Mouse (Mus musculus) heart, embryonic 13.5 days (tissue): ENCODE measurements around the gene Svbp. TPM values are rescaled to one million over a fixed set of nuclear protein-coding genes. Genes with fewer than 3 reads are reported as not detected.
A peak's percentile ranks its signal among the peaks of the same experiment; 100 is the strongest.

Experiments
- ATAC-seq: fragments of 200-750 bp; cut with Nextera tagmentation; 2 replicates; pipeline ENCODE4 v1.8.0; 2017; ENCODE audit warnings: moderate TSS enrichment; ENCODE audit not compliant: insufficient number of reproducible peaks, low FRiP score, low TSS enrichment; ENCODE audit errors: extremely low read depth
- H3K27ac ChIP-seq: fragments of 300-500 bp; sonication (generic); replicated peaks from 2 replicates; pipeline ENCODE4 v1.5.1; 2015; ENCODE audit warnings: moderate library complexity, mild to moderate bottlenecking, inconsistent platforms
- H3K27me3 ChIP-seq: fragments of 300-500 bp; sonication (generic); replicated peaks from 2 replicates; pipeline ENCODE4 v1.6.1; 2015; ENCODE audit warnings: mild to moderate bottlenecking, inconsistent platforms
- H3K36me3 ChIP-seq: fragments of 300-500 bp; sonication (generic); 2 replicates; pipeline ENCODE4 v1.6.1; 2015; ENCODE audit warnings: mild to moderate bottlenecking, inconsistent platforms
- H3K4me1 ChIP-seq: fragments of 300-500 bp; sonication (generic); 2 replicates; pipeline ENCODE4 v1.6.1; 2015; ENCODE audit warnings: inconsistent platforms
- H3K4me2 ChIP-seq: fragments of 300-500 bp; sonication (generic); 2 replicates; pipeline ENCODE4 v1.6.1; 2015; ENCODE audit warnings: inconsistent platforms, mild to moderate bottlenecking, moderate library complexity
- H3K4me3 ChIP-seq: fragments of 300-500 bp; sonication (generic); 2 replicates; pipeline ENCODE4 v1.5.1; 2015; ENCODE audit warnings: moderate library complexity, mild to moderate bottlenecking, inconsistent platforms
- H3K9ac ChIP-seq: fragments of 300-500 bp; sonication (generic); 2 replicates; pipeline ENCODE4 v1.6.1; 2015; ENCODE audit warnings: inconsistent platforms, mild to moderate bottlenecking, moderate library complexity
- H3K9me3 ChIP-seq: fragments of 300-500 bp; sonication (generic); 2 replicates; pipeline ENCODE4 v1.6.1; 2016; ENCODE audit warnings: inconsistent platforms
- WGBS: fragments of 180-500 bp; shearing (Covaris S2); methylation state at CpG from one replicate; pipeline ENCODE4 v1.1.7; 2015; ENCODE audit warnings: mixed read lengths; 5-methylcytosine and 5-hydroxymethylcytosine counted together
- polyA plus RNA-seq: library from polyadenylated mRNA; unstranded; fragments of >200 nt; fragmentation: Nextera tagmentation; extraction: Ambion mirVana; gene quantifications from 2 replicates; pipeline ENCODE4 v1.2.1, GENCODE M21; 2015

Svbp gene
- 124 and 135 TPM in 2 replicates for polyA plus RNA-seq

DNA sequence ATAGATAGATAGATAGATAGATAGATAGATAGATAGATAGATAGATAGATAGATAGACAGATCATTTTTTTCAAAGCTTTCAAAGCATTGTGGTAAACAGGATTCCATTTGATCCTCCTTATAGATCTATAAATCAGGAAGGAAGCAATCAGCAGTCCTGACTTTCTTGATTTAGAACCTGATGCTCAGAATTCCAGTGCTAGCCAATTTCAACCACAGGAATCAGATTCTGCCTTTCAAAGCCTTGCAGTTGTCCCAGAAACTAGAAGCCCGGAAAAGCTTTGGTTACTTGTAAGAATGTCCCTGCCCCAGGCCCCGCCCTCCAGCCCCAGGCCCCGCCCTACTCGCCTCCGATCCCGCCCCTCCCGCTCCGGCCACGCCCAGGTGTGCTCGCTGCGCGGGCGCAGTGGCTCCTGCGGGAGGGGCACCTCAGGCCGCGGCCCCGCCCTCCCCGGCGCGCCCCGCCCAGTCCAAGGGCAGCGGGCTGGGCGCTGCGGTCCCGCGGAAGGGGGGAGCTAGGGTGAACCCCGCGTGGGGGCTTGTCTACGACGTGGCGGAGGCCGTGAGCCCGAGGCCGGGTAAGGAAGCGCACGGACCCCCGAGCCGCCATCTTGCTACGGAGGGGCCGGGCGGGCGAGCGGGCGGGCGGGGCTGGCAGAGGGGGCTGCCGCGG lies at the start of gene Svbp:
TSS of gene Svbp (plus strand) at position 398 of the 673 bp plus-strand sequence.
- Histone ChIP-seq H3K27ac (peak within 1 kb of the TSS; percentile 73), H3K9ac (peak within 1 kb of the TSS; percentile 92), H3K9me3 (no peaks in the 10 kb centered on the region), H3K4me2 (peak within 1 kb of the TSS; percentile 71), H3K36me3 (peaks cover 25% of the 10 kb centered on the region), H3K27me3 (no peaks in the 10 kb centered on the region), H3K4me3 (peak within 1 kb of the TSS; percentile 81), H3K4me1 (peaks cover 32% of the 10 kb centered on the region)
- under 1% methylated on average over 41 of the region's 47 CpGs for WGBS
- ATAC-seq: peak; percentile 97

DNA sequence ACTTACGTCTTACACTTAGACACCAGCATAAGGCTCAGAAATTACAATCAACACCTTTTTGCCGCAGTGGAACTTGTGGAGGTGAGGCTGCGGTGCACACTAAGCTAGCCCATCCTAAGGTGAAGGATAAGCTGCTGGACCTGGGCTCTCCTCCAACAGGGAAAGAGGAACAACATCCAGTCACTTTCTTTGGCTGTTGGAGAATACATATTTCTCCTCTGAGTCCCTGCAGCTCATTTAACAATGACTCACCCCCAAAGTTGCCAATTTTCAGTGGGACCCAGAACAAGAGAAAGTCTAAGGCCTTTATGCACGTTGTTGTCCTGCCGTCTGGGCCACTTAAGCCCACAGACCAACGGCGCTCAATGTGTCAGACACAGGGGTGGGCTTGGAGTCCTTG lies 48.3 kb upstream of the Svbp start:
- WGBS: 81% methylated on average over 7 of the region's 7 CpGs
- ATAC-seq: no peak
- peaks cover 25% of the 10 kb centered on the region for H3K27me3 ChIP-seq

DNA sequence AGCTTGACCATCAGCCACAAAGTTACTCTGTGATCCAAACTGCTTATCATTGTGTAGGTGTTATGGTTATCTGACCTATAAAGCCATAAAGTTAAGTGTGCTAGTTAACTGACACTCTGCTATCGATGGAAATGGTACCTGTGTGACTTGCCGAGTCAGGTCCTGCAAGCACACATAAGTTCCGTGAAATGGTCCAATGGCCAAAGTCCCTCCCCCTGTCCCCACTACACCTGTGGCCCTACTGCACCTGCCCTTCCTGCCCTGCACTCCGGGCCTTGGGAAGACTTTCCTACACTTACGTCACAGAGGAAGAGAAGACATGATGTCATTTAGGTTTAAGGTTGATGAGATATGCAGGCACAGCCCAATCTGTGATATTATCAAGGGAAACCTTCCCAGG lies 47.8 kb upstream of the Svbp start:
- no peak overlapping the region for H3K4me3 ChIP-seq
- no peak for ATAC-seq
- 84% methylated on average over 5 of the region's 5 CpGs for WGBS
- no peak overlapping the region for H3K27ac ChIP-seq
- H3K4me2 ChIP-seq: no peak overlapping the region
- no peaks in the 10 kb centered on the region for H3K9me3 ChIP-seq
- peaks cover 10% of the 10 kb centered on the region for H3K4me1 ChIP-seq
- peaks cover 25% of the 10 kb centered on the region for H3K27me3 ChIP-seq
- no peaks in the 10 kb centered on the region for H3K36me3 ChIP-seq
- no peak overlapping the region for H3K9ac ChIP-seq

More for the DNA sequence above, 48.3 kb upstream of the Svbp start:
- no peak overlapping the region for H3K9ac ChIP-seq
- H3K4me3 ChIP-seq: no peak overlapping the region
- peaks cover 10% of the 10 kb centered on the region for H3K4me1 ChIP-seq
- H3K36me3 ChIP-seq: no peaks in the 10 kb centered on the region
- no peak overlapping the region for H3K27ac ChIP-seq
- no peaks in the 10 kb centered on the region for H3K9me3 ChIP-seq
- H3K4me2 ChIP-seq: no peak overlapping the region

GRCm38 (mm10) chr4:119148741-119149140 lies 46.4 kb upstream of the Svbp start:
- WGBS: 73% methylated on average over 11 of the region's 11 CpGs
- no peaks in the 10 kb centered on the region for H3K9me3 ChIP-seq
- peaks cover 20% of the 10 kb centered on the region for H3K27me3 ChIP-seq
- H3K36me3 ChIP-seq: no peaks in the 10 kb centered on the region
- no peak overlapping the region for H3K4me2 ChIP-seq
- ATAC-seq: no peak
- H3K27ac ChIP-seq: no peak overlapping the region
- H3K4me1 ChIP-seq: peaks cover 10% of the 10 kb centered on the region
- no peak overlapping the region for H3K4me3 ChIP-seq
- H3K9ac ChIP-seq: no peak overlapping the region

GRCm38 (mm10) chr4:119157186-119157585 lies 37.9 kb upstream of the Svbp start:
- WGBS: 34% methylated on average over 2 of the region's 2 CpGs
- Histone ChIP-seq H3K36me3 (no peaks in the 10 kb centered on the region), H3K4me3 (no peak overlapping the region), H3K9ac (no peak overlapping the region), H3K9me3 (no peaks in the 10 kb centered on the region), H3K27me3 (no peaks in the 10 kb centered on the region), H3K4me1 (no peaks in the 10 kb centered on the region), H3K27ac (no peak overlapping the region), H3K4me2 (no peak overlapping the region)
- no peak for ATAC-seq

DNA sequence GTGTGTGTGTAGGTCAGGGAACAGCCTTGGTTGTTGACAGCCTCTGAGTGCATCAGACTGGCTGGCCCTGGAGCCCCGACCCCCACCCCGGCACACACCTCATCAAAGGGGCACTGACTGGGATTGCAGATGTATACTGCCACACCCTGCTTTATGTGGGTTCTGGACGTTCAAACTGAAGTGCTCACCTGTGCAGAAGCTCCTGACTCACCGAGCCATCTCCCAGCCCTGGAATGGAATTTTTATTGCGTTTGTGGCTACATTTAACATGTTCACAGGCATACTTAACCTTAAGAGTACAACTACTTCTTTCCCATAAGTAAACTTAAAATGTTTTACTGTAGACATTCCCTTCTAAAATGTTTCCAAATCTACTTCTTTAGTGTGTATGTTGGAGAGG lies 37.2 kb upstream of the Svbp start:
- no peaks in the 10 kb centered on the region for H3K27me3 ChIP-seq
- no peaks in the 10 kb centered on the region for H3K9me3 ChIP-seq
- no peak overlapping the region for H3K27ac ChIP-seq
- no peaks in the 10 kb centered on the region for H3K36me3 ChIP-seq
- H3K4me1 ChIP-seq: no peaks in the 10 kb centered on the region
- 59% methylated on average over 5 of the region's 5 CpGs for WGBS
- no peak overlapping the region for H3K4me3 ChIP-seq
- H3K4me2 ChIP-seq: no peak overlapping the region
- no peak for ATAC-seq
- H3K9ac ChIP-seq: no peak overlapping the region

- no peaks in the 10 kb centered on the region for H3K27me3 ChIP-seq
- no peak for ATAC-seq
- no peak overlapping the region for H3K9ac ChIP-seq
- no peaks in the 10 kb centered on the region for H3K9me3 ChIP-seq
- 61% methylated on average over 3 of the region's 3 CpGs for WGBS
- H3K4me3 ChIP-seq: no peak overlapping the region
- H3K4me2 ChIP-seq: no peak overlapping the region
- H3K27ac ChIP-seq: no peak overlapping the region
- H3K4me1 ChIP-seq: no peaks in the 10 kb centered on the region
- H3K36me3 ChIP-seq: no peaks in the 10 kb centered on the region
Measured at GRCm38 (mm10) chr4:119161358-119161757, 33.7 kb upstream of the Svbp start.

GRCm38 (mm10) chr4:119162990-119163389 lies 32.1 kb upstream of the Svbp start:
- Histone ChIP-seq H3K27ac (no peak overlapping the region), H3K9me3 (no peaks in the 10 kb centered on the region), H3K4me3 (no peak overlapping the region), H3K4me1 (no peaks in the 10 kb centered on the region), H3K27me3 (no peaks in the 10 kb centered on the region), H3K4me2 (no peak overlapping the region), H3K36me3 (0 out of 2 replicates have a peak, but pooled peaks cover 2% of the 10 kb centered on the region), H3K9ac (no peak overlapping the region)
- ATAC-seq: no peak
- 70% methylated on average over 4 of the region's 4 CpGs for WGBS

DNA sequence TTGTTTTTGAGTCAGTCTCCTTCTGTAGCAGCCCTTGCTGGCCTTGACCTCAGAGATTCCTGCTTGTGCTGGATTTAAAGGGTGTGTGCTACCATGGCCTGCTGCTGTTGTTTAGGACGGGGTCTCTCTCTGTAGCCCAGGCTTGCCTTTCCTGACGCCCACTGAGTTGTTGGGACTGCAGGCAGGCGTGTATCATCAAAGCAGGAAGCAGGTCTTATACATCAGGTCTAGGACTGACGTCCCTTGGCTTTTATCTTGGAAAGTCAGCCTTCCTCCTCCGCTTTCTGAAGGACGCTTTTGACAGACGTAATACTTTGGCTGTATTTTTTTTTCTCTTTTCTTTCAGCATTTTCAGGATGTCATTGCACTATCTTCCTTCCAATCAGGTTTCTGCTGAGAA lies 29.2 kb upstream of the Svbp start:
- no peak overlapping the region for H3K9ac ChIP-seq
- WGBS: 53% methylated on average over 7 of the region's 7 CpGs
- no peak overlapping the region for H3K27ac ChIP-seq
- no peak overlapping the region for H3K4me2 ChIP-seq
- H3K4me3 ChIP-seq: no peak overlapping the region
- peaks cover 31% of the 10 kb centered on the region for H3K36me3 ChIP-seq
- ATAC-seq: no peak
- no peaks in the 10 kb centered on the region for H3K4me1 ChIP-seq
- H3K27me3 ChIP-seq: no peaks in the 10 kb centered on the region
- no peaks in the 10 kb centered on the region for H3K9me3 ChIP-seq

- Histone ChIP-seq H3K9ac (no peak overlapping the region), H3K27me3 (no peaks in the 10 kb centered on the region), H3K4me2 (no peak overlapping the region), H3K9me3 (no peaks in the 10 kb centered on the region), H3K4me3 (no peak overlapping the region), H3K36me3 (peaks cover 38% of the 10 kb centered on the region), H3K4me1 (peaks cover 11% of the 10 kb centered on the region), H3K27ac (no peak overlapping the region)
- 76% methylated on average over 4 of the region's 4 CpGs for WGBS
- ATAC-seq: no peak
Measured at GRCm38 (mm10) chr4:119167068-119167467, 28.0 kb upstream of the Svbp start.

- Histone ChIP-seq H3K27ac (no peak overlapping the region), H3K27me3 (no peaks in the 10 kb centered on the region), H3K9ac (no peak overlapping the region), H3K4me2 (no peak overlapping the region), H3K9me3 (no peaks in the 10 kb centered on the region), H3K4me1 (peaks cover 17% of the 10 kb centered on the region), H3K36me3 (peaks cover 41% of the 10 kb centered on the region), H3K4me3 (no peak overlapping the region)
- ATAC-seq: no peak
- 6% methylated on average over 4 of the region's 4 CpGs for WGBS
Measured at GRCm38 (mm10) chr4:119167663-119168062, 27.4 kb upstream of the Svbp start.
